Mouse (Mus musculus) embryo, embryonic 11 days (tissue): Measurements from ENCODE around the gene Galr3.

Source experiments
- DNase-seq: peaks from one replicate; pipeline ENCODE4 v3.0.0-alpha.2; 2015

Galr3 gene

DNA sequence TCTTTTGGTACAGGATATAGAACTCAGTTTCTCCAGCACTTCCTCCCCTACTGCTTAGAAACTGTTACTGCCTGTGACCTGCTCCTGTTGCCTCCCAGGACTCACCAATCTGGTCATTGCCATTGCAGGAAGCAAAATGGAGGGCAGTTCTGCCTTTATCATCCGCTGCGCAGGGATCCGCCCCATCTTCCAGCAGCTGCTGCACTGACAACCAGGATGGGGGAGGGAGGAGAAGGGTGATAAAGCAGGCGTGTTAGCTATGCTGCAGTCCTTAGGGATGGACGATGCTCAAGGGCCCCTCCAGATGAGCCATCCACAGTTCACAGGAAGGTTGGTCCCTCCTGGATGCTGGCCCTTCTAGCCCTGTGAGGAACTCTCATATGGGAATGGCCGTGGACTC lies 16.2 kb downstream of the Galr3 start:
- no peak for DNase-seq

DNA sequence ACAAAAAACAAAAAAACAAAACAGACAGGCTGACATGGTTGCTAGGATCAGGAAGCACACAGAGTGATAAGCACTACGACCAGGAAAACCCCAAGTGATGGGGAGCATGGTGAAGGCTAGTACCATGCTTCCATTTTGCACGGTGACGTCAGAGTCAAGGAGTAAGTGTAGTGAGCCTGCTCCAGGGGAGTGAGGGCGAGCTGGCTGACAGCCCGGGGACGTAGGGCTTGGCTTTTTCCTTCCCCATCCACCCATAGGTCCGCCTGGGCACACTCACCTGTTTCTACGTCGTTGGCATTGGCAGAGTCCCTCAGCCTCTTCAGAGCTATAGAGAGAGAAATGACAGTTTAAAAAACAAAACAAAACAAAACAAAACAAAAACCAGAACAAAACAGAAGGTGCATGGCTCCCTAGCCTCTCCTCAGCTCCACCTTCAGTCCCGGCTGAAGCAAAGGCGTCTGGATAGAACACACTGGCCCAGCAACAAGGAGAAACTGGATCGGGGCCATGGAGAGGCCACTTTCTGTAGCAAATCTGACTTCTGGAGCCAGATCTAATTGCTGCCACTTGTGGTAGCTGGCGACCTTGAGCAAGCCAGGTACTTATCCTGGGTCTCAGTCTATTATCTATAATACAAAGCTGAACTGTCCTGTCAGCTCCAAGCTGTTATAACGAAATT lies 19.3 kb downstream of the Galr3 start:
- no peak for DNase-seq

DNA sequence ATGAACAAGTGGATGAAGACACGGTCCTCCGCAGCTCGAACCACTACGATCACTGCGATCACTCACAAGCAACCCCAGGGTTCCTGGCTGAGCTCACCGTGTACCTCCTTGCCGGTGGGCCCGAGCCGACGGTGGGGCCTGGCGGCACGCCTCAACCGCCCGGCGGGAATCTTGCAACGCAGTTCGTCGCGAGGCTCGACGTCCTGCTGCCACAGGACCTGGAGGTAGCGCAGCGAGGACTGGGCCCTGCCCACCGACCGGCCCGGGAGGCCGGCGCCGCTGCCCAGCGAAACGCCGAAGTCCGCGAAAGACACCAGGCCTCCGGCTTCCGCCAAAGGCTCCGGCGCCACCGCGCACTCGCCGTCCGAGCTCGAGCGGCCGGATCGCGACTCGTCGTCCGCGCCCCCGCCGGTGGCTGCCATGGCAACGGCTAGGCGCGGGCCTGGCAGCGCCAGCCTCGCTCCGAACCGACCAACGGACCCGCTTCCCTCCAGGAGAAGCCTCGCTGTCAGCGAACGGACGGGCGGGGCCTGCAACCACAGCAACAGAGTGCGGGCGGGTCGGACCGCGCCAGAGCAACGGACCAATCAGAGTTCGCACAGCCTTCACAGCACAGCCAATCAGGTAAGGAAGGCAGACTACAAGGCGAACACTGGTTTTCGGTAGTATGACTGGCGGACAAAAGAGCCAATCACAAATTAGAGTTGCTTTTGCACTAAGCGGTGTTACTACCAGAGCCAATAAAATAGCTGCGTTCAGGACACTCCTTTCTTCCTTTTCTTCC lies 20.9 kb downstream of the Galr3 start, which contains the start of gene Ankrd54:
TSS of gene Ankrd54 (minus strand) at position 518 of the 784 bp plus-strand sequence.
- peak; percentile 98 for DNase-seq

DNA sequence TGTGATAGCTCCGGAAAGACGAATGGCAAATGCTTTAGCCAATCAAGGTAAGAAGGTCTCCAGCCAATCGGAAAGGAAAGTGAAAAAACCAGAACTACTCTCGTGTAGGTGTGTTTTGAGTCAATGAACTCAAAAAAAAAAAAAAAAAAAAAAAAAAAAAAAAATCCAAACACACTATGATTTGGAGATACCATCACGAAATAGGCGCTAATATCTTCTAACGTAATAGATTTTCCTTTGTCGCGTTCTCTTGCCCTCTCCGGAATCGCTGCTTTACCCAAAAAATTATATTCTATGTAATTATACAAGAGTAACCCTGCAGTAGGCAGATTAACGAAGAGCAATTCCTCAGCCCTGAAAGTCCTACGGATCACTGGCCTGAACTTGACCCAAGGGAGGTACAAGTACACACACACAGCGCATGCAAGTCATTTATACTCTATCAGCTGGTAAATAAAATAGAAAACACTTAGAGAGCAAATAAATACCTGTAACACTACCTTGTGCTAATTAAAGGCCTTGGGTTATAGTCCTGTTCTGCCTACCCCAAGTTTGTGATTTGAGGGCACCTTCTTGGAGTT lies 21.6 kb downstream of the Galr3 start:
- DNase-seq: no peak

DNA sequence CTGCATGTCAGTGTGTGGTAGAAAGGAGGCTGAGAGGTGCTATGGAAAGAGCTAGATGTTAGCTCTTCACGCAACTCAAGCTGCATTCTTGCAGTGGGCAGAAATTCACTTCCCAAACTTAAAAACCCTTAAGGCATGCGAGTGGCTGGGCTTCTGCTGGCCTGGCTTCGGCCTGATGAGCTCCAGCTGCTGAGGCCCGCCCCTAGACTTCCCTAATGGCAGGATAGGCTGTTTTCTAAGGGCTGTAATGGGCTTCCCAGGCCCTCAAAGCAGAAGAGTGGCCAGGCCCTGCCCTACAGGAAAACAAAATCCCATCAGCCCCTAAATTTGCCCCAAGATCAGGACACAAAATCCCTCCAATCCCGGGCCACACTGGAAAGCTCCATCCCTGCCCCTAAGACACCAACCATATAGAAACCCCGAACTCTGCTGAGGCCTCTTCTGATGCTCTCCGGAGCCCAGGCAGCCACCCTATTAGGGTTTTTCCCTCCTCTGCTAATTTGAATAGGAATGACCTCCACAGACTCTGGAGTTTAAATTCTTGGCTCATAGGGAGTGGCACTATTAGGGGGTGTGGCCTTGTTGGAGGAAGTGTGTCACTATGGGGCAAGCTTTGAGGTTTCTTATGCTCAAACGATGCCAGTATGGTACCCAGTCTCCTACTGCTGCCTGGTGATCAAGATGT lies 23.5 kb downstream of the Galr3 start:
- no peak for DNase-seq

DNA sequence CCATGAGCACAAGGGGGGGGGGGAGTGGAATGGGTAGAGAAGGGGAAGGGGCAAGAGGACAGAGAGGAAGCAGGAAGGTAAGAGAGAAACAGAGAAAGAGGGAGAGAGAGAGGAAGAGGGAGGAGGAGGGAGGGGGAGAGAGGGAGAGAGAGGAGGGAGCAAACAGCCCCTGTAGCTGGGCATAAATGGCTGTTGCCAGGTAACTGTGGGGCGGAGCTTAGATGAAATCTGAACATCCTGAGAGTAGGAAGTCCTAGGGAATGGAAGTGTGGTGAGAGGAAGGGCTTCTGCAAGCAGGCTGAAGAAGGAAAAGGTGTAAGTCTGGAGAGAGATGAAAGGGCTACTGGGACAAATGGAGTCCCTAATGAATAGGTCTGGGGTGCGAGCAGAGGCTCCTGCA lies 24.6 kb downstream of the Galr3 start:
- DNase-seq: peak; percentile 48

DNA sequence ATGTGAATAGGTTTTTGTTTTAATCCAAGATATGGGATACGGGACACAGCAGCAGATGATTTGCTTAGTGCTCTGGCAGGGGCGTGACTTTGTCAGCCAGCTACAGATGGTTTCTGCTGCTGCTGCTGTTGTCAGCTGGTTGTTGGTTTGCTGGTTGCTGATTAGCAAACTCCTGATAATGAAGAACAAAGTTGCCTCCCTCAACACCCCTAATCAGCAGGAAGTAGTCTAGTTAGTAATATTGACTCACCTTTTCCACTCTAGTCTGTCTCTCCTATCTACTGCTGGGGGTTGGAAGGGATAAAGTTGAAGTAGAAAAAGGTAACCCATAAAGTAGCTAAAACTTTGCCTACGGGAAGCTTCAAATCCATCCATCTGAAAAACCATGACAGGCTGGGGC lies 25.9 kb downstream of the Galr3 start:
- DNase-seq: no peak

DNA sequence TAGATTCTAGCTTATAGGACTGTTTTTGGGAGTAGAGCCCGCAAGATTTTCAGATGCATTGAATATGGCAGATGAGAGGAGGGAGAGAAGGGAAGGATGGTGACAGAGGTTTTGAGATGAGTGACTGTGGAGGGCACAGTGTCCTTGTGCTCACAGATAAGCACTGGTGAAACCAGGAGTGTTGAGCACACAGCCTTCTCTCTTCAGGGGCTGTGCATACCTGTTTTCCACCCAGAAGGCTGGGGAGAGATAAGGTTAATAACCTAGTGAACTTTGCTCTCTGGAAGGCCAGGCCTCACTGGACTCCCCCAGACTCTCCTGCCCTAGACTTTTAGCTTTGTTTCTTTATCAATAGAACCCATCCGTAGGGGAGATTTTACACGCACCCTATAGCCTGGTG lies 26.7 kb downstream of the Galr3 start:
- no peak for DNase-seq

DNA sequence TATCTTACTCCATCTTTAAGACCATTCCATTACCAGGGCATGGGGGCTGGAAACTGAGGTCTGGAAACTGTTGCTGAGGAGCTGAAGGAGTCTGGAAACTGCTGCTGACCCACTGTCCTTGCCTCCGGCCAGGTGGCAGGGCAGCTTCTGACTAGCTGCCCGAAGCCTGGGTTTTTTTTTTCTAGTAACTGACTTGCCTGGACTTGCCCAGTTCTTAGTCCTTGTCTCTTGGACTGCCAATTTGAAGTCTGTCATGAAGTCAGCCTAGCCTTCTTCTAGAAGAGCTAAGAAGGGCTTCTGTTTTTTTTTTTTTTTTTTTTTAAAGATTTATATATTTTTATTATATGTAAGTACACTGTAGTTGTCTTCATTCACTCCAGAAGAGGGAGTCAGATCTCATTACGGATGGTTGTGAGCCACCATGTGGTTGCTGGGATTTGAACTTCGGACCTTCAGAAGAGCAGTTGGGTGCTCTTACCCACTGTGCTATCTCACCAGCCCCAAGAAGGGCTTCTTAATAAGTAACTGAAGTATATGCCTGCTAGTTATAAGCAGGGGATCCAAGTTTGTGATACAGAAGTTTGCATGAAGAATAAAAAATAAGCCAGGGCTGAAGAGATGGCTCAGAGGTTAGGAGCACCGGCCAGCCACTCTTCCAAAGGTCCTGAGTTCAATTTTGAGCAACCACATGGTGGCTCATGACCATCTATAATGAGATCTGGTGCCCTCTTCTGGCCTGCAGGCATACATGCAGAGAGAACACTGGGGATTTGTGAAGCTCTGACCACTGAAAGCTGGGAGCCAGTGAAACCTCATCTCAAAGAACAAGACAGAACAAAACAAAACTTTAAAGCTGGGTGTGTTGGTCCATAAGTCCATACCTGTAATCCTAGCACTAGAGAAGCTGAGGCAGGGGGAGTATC lies 29.7 kb downstream of the Galr3 start:
- DNase-seq: peak; percentile 53

DNA sequence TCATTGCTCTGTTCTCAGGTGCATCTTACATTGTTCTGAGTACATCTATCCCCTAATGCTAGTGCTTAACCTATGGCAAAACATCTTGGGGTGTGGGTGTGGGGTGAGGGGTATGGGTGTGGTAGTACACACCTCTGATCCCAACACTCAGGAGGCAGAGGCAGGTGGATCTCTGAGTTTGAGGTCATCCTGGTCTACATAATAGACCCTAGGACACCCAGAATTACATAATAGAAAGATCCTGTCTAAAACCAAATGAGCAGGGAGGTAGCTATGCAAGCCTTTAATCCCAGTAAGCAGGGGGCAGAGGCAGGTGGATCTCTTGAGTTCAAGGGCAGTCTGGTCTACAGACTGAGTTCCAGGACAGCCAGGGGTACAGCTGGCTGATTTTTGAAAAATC lies 32.1 kb downstream of the Galr3 start:
- no peak for DNase-seq

DNA sequence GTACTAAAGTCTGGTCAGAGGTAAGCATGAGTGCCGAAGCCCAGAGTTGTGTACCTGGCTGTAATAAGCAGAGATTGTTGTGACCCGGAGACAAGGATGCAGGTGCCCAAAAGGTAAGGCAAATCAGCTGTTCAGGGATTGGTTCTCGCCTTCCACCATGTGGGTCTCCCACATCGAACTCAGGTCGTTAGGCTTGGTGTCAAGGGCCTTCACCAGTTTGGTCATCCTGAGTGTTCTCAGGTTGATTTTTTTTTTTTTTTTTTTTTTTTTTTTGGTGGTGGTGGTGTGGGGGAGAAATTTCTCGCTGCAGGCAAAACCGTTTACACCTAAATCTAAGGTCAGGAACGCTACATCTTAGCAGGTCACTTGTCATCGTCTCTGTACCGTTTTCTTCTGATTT lies 32.8 kb downstream of the Galr3 start:
- no peak for DNase-seq

DNA sequence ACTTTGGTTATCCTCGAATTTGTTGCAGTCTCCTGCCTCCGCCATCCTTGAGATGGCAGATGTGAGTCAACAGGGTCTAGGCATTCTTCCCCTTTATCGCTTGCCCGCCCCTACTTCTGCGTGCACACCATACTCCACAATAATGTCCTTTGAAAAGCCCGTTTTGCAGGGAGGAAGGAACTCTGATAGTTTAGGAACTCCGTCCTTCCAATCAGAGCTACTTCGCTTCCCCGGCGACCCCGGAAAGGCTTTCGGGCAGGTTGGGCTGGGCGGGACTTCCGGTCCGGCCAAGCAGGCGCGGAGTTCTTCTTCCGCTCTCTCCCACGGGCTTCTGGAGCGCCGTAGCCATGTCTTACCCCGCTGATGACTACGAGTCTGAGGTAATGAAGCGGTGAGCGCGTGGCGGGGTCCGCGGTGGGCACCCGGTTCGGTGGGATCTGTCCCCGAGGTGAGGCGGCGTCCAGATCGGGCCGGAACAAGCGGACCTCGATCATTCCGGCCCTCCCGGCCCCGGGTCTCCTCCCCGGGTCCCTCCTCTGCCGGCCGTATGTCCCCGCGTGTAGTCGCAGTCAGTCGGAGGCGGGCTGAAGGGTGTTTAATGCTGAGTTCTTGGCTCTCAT lies 33.3 kb downstream of the Galr3 start, which contains the start of gene Eif3l:
TSS of gene Eif3l (plus strand) at position 267 of the 620 bp plus-strand sequence.
- DNase-seq: peak; percentile 94

DNA sequence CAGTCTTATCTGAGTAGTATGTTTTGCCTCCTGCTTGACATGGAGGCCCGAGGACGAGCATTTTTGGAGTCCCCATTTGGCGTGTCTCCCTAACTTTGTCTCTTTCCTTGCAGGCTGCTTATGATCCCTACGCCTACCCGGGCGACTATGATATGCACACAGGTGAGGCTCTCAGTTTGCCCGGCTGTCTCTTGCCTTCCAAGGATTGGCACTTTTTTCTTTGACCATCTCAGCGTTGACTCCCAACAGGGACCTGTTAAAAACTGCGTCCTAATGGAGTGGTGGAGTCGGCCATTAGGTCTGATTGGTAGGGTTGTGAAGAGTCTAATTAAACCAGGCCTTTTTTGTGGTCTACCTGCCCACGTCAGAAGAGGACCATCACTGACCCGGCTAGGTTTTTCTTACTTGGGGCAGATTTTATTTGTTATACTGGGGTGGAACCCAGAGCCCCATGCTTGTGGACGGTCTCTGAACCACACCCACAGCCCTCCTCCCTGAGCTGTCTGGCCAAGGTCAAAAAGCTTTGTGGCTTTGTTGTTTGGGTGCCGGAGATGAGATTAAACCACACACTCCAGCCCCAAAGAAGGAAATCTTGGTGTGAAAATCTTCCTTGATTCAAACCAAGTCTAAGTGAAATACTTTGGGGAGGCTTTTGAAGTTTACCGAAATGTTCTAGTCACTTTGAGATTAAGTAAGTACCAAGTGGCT lies 34.1 kb downstream of the Galr3 start:
- DNase-seq: no peak

DNA sequence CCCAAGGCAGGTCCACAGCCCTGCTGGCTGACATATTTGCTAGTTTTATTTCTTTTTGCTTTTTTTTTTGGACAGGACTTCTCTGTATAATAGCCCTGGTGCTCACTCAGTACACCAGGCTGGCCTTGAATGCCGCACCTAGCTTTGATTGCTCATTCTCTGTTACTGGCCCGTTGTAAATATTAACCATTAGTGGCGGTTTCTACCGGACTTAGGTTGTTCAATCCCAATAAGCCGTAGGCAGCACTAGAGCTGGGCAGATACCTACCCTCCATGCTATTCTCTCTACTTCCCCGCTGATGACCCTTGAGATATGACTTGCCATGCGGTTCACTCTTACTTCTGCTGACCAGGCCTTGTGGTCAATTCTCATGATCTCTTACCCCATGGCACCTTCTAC lies 37.9 kb downstream of the Galr3 start:
- DNase-seq: no peak

DNA sequence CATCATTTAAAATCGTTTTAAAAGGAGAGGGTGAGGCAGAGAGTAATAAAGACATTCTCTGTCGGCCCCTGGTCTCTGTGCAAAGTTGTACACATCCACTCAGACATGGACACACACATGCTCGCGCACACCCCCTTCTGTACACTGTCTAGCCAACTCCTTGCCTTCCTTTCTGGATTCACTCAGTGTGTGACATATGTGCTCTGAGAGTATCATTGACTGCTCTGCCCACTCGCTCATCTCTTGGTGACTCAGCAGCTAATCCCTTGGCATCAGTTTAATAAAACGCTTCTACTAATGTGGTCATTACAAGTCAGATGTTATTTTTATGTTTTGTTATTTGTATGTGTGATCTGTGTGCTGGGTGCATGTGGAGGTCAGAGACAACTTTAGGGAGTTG lies 50.6 kb downstream of the Galr3 start:
- DNase-seq: no peak
